Mouse (Mus musculus) lung, postnatal 0 days (tissue): ENCODE data around the gene Pck1. TPM values are rescaled to one million over a fixed set of nuclear protein-coding genes. Genes with fewer than 3 reads are reported as not detected.

Experiments used
- ATAC-seq: fragments of 200-750 bp; cut with Nextera tagmentation; 2 replicates; pipeline ENCODE4 v1.8.0; 2017; ENCODE audit warnings: moderate library complexity
- DNase-seq: peaks from one replicate; pipeline ENCODE4 v3.0.0-alpha.2; 2016; ENCODE audit warnings: low spot score
- H3K27ac ChIP-seq: fragments of 300-500 bp; sonication (generic); 2 replicates; pipeline ENCODE4 v1.5.1; 2014; ENCODE audit warnings: antibody characterized with exemption, mild to moderate bottlenecking, low read length, mixed read lengths
- H3K27me3 ChIP-seq: fragments of 300-500 bp; sonication (generic); replicated peaks from 2 replicates; pipeline ENCODE4 v1.6.1; 2014; ENCODE audit warnings: low read length, mixed read lengths; ENCODE audit not compliant: insufficient read depth
- H3K36me3 ChIP-seq: fragments of 300-500 bp; sonication (generic); 2 replicates; pipeline ENCODE4 v1.6.1; 2014; ENCODE audit warnings: low read length, mixed read lengths; ENCODE audit not compliant: insufficient read depth
- H3K4me1 ChIP-seq: fragments of 300-500 bp; sonication (generic); 2 replicates; pipeline ENCODE4 v1.6.1; 2014; ENCODE audit warnings: antibody characterized with exemption, low read depth, low read length, mixed read lengths; ENCODE audit not compliant: insufficient read depth
- H3K4me2 ChIP-seq: fragments of 300-500 bp; sonication (generic); replicated peaks from 2 replicates; pipeline ENCODE4 v1.6.1; 2014; ENCODE audit warnings: low read depth, mild to moderate bottlenecking, low read length, moderate library complexity, mixed read lengths
- H3K4me3 ChIP-seq: fragments of 300-500 bp; sonication (generic); 2 replicates; pipeline ENCODE4 v1.5.1; 2014; ENCODE audit warnings: low read depth, low read length
- H3K9ac ChIP-seq: fragments of 300-500 bp; sonication (generic); replicated peaks from 2 replicates; pipeline ENCODE4 v1.6.1; 2014; ENCODE audit warnings: low read depth, mild to moderate bottlenecking
- H3K9me3 ChIP-seq: fragments of 300-500 bp; sonication (generic); 2 replicates; pipeline ENCODE4 v1.6.1; 2016; ENCODE audit warnings: low read length, mixed read lengths
- CTCF ChIP-seq: IDR thresholded peaks from 2 replicates; pipeline ENCODE4 v1.5.1; 2016; ENCODE audit warnings: antibody characterized with exemption, mild to moderate bottlenecking
- EP300 ChIP-seq: IDR thresholded peaks from 2 replicates; pipeline ENCODE4 v1.6.1; 2016; ENCODE audit warnings: antibody characterized with exemption, mild to moderate bottlenecking, control low read depth
- WGBS: fragments of 180-500 bp; shearing (Covaris S2); extraction: QIAGEN DNeasy Blood & Tissue Kit; methylation state at CpG from one replicate; pipeline ENCODE4 v1.1.7; 2014; 5-methylcytosine and 5-hydroxymethylcytosine counted together
- polyA plus RNA-seq: library from polyadenylated mRNA; unstranded; fragments of >200 nt; fragmentation: Nextera tagmentation; extraction: Ambion mirVana; gene quantifications from 2 replicates; pipeline ENCODE4 v1.2.1, GENCODE M21; 2015

Pck1 gene
- polyA plus RNA-seq, 1 experiment from 2014 or later: 0.08 TPM

- 83% methylated on average over 13 of the region's 13 CpGs for WGBS
- no peak for ATAC-seq
Observed at GRCm38 (mm10) chr2:173156923-173157322, 4.1 kb downstream of the Pck1 start.

GRCm38 (mm10) chr2:173157376-173157775, 4.5 kb downstream of the Pck1 start:
- H3K27me3 ChIP-seq: no peaks in the 10 kb centered on the region
- H3K4me2 ChIP-seq: no peak overlapping the region
- no peak for TF ChIP-seq CTCF
- TF ChIP-seq EP300: no peak
- DNase-seq: no peak
- H3K4me3 ChIP-seq: no peak overlapping the region
- no peaks in the 10 kb centered on the region for H3K4me1 ChIP-seq
- H3K9me3 ChIP-seq: no peaks in the 10 kb centered on the region
- no peak overlapping the region for H3K27ac ChIP-seq
- ATAC-seq: no peak
- WGBS: 50% methylated on average over 4 of the region's 4 CpGs
- no peak overlapping the region for H3K9ac ChIP-seq
- no peaks in the 10 kb centered on the region for H3K36me3 ChIP-seq

More at GRCm38 (mm10) chr2:173156923-173157322, 4.1 kb downstream of the Pck1 start:
- no peaks in the 10 kb centered on the region for H3K27me3 ChIP-seq
- H3K4me1 ChIP-seq: no peaks in the 10 kb centered on the region
- no peak for DNase-seq
- no peak overlapping the region for H3K9ac ChIP-seq
- no peak overlapping the region for H3K4me3 ChIP-seq
- no peak overlapping the region for H3K27ac ChIP-seq
- H3K36me3 ChIP-seq: no peaks in the 10 kb centered on the region
- no peak overlapping the region for H3K4me2 ChIP-seq
- no peaks in the 10 kb centered on the region for H3K9me3 ChIP-seq
- TF ChIP-seq EP300 (no peak), CTCF (no peak)

GRCm38 (mm10) chr2:173157871-173158270, 5.0 kb downstream of the Pck1 start:
- DNase-seq: no peak
- no peak for ATAC-seq
- H3K36me3 ChIP-seq: no peaks in the 10 kb centered on the region

GRCm38 (mm10) chr2:173158390-173159055, 5.7 kb downstream of the Pck1 start:
- DNase-seq (no peak), ATAC-seq (no peak)
- Histone ChIP-seq H3K4me2 (no peak overlapping the region), H3K36me3 (no peaks in the 10 kb centered on the region), H3K4me1 (no peaks in the 10 kb centered on the region), H3K27me3 (no peaks in the 10 kb centered on the region), H3K9ac (no peak overlapping the region), H3K9me3 (no peaks in the 10 kb centered on the region), H3K4me3 (no peak overlapping the region), H3K27ac (no peak overlapping the region)
- 86% methylated on average over 19 of the region's 19 CpGs for WGBS
- TF ChIP-seq CTCF (no peak), EP300 (no peak)

More at GRCm38 (mm10) chr2:173157871-173158270, 5.0 kb downstream of the Pck1 start:
- Histone ChIP-seq H3K4me3 (no peak overlapping the region), H3K4me2 (no peak overlapping the region), H3K27me3 (no peaks in the 10 kb centered on the region), H3K9ac (no peak overlapping the region), H3K27ac (no peak overlapping the region), H3K9me3 (no peaks in the 10 kb centered on the region), H3K4me1 (no peaks in the 10 kb centered on the region)
- 91% methylated on average over 4 of the region's 4 CpGs for WGBS
- TF ChIP-seq EP300 (no peak), CTCF (no peak)

- DNase-seq (peak; percentile 83), ATAC-seq (peak; percentile 85)
- WGBS: 35% methylated on average over 24 of the region's 24 CpGs
Observed at GRCm38 (mm10) chr2:173159354-173160311, 6.8 kb downstream of the Pck1 start.

GRCm38 (mm10) chr2:173163380-173163779, 10.5 kb downstream of the Pck1 start:
- TF ChIP-seq EP300 (no peak), CTCF (no peak)
- Histone ChIP-seq H3K27me3 (no peaks in the 10 kb centered on the region), H3K4me3 (no peak overlapping the region), H3K4me1 (no peaks in the 10 kb centered on the region), H3K27ac (no peak overlapping the region), H3K4me2 (no peak overlapping the region), H3K9me3 (no peaks in the 10 kb centered on the region), H3K9ac (no peak overlapping the region), H3K36me3 (no peaks in the 10 kb centered on the region)
- WGBS: 79% methylated on average over 8 of the region's 8 CpGs
- DNase-seq (no peak), ATAC-seq (no peak)

More at GRCm38 (mm10) chr2:173159354-173160311, 6.8 kb downstream of the Pck1 start:
- Histone ChIP-seq H3K4me2 (no peak overlapping the region), H3K9me3 (no peaks in the 10 kb centered on the region), H3K36me3 (no peaks in the 10 kb centered on the region), H3K4me1 (no peaks in the 10 kb centered on the region), H3K27me3 (no peaks in the 10 kb centered on the region), H3K4me3 (no peak overlapping the region), H3K9ac (no peak overlapping the region), H3K27ac (no peak overlapping the region)
- peak; percentile 86 for TF ChIP-seq CTCF
- TF ChIP-seq EP300: no peak
